Mouse (Mus musculus) thymus, postnatal 0 days (tissue): ENCODE results near the gene Gnl2. TPM values are rescaled to one million over a fixed set of nuclear protein-coding genes. Genes with fewer than 3 reads are reported as not detected.

ENCODE experiments used
- DNase-seq: peaks from one replicate; pipeline ENCODE4 v3.0.0-alpha.2; 2015; ENCODE audit warnings: low spot score
- polyA plus RNA-seq: library from polyadenylated mRNA; unstranded; fragments of >200 nt; fragmentation: Nextera tagmentation; extraction: Ambion mirVana; gene quantifications from 2 replicates; pipeline ENCODE4 v1.2.1, GENCODE M21; 2015

The Gnl2 gene
- polyA plus RNA-seq, 1 experiment from 2014 or later, result 62.6 TPM

DNA sequence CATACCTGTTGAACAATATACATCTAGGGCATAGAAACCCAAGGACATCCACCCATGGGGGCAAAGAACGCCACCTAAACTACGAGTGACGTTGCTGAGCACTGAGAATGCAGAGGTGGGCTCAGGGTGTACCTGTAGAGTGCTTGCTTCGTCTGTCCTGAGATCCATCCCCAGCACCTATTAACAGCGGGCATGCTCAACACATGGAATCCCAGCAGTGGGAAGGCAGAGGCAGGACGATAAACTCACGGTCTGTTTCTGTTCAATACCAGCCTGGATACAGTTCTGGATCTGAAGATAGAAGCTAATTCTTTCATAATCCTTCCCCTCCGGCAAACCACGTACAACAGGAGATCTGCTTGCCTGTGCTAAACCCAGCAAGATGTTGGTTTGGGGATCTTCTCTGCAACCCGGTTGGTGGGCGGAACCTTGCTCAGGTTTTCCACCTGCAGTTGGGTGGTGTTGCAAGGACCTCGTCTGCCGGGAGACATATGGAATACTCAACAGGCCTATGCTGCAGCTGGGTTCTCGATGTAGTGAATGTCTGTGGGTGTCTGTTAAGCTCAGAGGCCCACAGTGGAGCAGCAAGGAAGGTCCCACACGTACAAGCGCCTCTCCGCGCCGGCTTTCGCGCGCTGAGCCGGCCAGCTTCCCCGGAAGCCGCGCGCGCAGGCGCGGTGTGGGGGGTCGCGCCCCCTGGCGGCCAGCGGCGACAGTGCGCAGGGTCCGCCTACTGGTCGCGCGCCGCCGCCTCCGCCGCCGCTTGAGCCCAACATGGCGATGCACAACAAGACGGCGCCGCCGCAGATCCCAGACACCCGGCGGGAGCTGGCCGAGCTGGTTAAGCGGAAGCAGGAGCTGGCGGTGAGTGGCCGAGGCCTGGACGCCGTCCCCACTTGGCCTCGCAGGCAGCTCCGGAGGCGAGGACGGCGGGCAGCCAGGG lies 68.3 kb downstream of the Gnl2 start, which contains the start of gene Meaf6:
Meaf6 (plus strand) TSS at position 732 of the 943 bp plus-strand sequence.
- peak; percentile 91 for DNase-seq

DNA sequence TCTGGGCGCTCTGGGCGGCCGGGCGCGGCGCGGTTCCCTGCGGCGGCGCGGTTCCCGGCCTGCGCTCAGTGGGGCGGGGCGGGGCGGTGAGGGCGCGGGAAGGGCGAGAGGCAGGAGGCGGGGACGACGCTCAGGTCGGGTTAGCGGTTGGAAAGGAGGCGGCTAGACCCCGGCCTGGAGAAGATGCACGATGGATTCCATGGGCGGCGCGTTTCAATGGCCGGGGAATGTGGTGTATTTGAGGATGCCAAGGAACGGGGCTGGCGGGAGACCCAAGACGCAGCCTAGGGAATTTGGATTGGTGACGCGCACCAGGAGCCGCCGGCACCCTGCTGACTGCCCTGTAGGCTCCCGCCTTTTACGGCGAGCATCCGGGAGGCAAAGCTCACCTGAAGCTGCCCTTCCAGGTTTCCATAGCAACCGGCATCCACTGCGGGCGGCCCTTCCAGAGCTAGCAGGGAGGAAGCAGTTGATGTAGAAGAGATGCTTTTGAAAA lies 69.0 kb downstream of the Gnl2 start:
- DNase-seq, result peak; percentile 62

DNA sequence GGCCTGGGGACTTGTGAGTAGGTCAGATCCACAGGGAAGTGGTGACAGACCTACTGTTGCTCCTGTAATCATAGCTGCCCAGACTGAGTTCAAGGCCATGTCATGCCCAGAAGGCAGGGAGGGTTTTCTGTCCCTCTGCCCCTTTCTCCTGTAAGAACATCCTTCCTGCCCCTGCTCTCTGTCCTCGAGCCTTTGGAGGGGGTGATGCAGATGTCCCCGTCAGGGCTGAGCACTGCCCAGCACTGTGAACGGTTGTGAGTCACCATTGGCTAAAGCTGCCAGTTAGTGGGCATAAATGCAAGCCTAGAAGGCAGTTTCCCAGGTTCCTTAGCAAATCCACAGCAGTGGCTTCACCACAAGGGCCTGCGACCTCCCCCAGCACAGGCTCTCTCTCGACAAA lies 76.6 kb downstream of the Gnl2 start:
- DNase-seq, result no peak

- no peak for DNase-seq
Observed at GRCm38 (mm10) chr4:125096066-125096465, 79.7 kb downstream of the Gnl2 start.

GRCm38 (mm10) chr4:125097412-125097811 lies 81.0 kb downstream of the Gnl2 start:
- DNase-seq, result no peak

DNA sequence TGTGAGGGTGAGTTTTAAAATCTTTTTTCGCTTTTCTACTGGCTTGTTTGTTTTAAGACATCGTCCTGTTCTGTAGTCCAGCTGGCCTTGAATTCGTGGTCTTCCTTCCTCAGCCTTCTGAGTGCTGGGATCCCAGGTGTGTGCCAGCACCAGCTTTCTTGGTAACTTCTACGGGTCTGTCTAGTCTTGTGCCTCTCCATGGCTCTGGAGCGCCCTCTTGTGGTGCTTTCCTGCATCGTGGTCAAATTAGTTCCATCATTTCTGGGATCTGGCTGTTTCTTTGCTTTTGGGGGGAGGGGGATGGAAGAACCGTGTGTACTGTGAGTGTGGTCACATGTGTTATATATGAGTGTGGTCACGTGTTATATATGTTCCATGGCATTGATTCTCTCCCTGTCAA lies 83.1 kb downstream of the Gnl2 start:
- DNase-seq, result peak; percentile 86

GRCm38 (mm10) chr4:125101334-125101733 lies 84.9 kb downstream of the Gnl2 start:
- DNase-seq, result no peak

Other genes starting within 250 kb of the Gnl2 start
- gene Mtf1, start 214.5 kb upstream of the Gnl2 start, polyA plus RNA-seq, result 13.2 and 14.2 TPM in 2 replicates
- 42.2 and 49.4 TPM in 2 replicates for gene Yrdc, start 165.9 kb upstream of the Gnl2 start, polyA plus RNA-seq
- 37.4 and 42.6 TPM in 2 replicates for gene 1110065P20Rik, start 165.4 kb upstream of the Gnl2 start, polyA plus RNA-seq
- gene Maneal, start 154.4 kb upstream of the Gnl2 start, polyA plus RNA-seq, result 0.15 and 0.25 TPM in 2 replicates
- gene Epha10, start 135.7 kb upstream of the Gnl2 start, polyA plus RNA-seq, result not detected in 2 replicates
- 9.0 and 10.6 TPM in 2 replicates for gene 9930104L06Rik, start 79.5 kb upstream of the Gnl2 start, polyA plus RNA-seq
- 116 and 154 TPM in 2 replicates for gene Cdca8, start 77.3 kb upstream of the Gnl2 start, polyA plus RNA-seq
- gene Rspo1, start 30.2 kb upstream of the Gnl2 start, polyA plus RNA-seq, result 0.12 and 0.13 TPM in 2 replicates
- gene Dnali1, start 49.1 kb downstream of the Gnl2 start, polyA plus RNA-seq, result 0.22 and 0.30 TPM in 2 replicates
- gene Snip1, start 50.1 kb downstream of the Gnl2 start, polyA plus RNA-seq, result 37.3 and 38.2 TPM in 2 replicates
- 48.4 and 57.8 TPM in 2 replicates for gene Meaf6, start 68.5 kb downstream of the Gnl2 start, polyA plus RNA-seq
- gene Zc3h12a, start 111.3 kb downstream of the Gnl2 start, polyA plus RNA-seq, result 3.0 and 3.5 TPM in 2 replicates